Mouse (Mus musculus) liver, embryonic 16.5 days (tissue): ENCODE data around the gene L1cam. TPM values are rescaled to one million over a fixed set of nuclear protein-coding genes. Genes with fewer than 3 reads are reported as not detected.

ENCODE experiments used
- ATAC-seq: fragments of 200-750 bp; cut with Nextera tagmentation; 2 replicates; pipeline ENCODE4 v1.8.0; 2017; ENCODE audit warnings: low read depth, mild to moderate bottlenecking, moderate number of reproducible peaks, moderate library complexity
- H3K27ac ChIP-seq: fragments of 300-500 bp; sonication (generic); 2 replicates; pipeline ENCODE4 v1.5.1; 2014; ENCODE audit warnings: mild to moderate bottlenecking, low read length
- H3K27me3 ChIP-seq: fragments of 300-500 bp; sonication (generic); 2 replicates; pipeline ENCODE4 v1.6.1; 2014; ENCODE audit warnings: low read depth, low read length, mixed read lengths; ENCODE audit not compliant: control insufficient read depth, insufficient read depth
- H3K36me3 ChIP-seq: fragments of 300-500 bp; sonication (generic); 2 replicates; pipeline ENCODE4 v1.6.1; 2014; ENCODE audit warnings: mild to moderate bottlenecking; ENCODE audit not compliant: control insufficient read depth, insufficient read depth
- H3K4me1 ChIP-seq: fragments of 300-500 bp; sonication (generic); 2 replicates; pipeline ENCODE4 v1.6.1; 2014; ENCODE audit warnings: low read depth, low read length, mixed read lengths; ENCODE audit not compliant: control insufficient read depth
- H3K4me2 ChIP-seq: fragments of 300-500 bp; sonication (generic); 2 replicates; pipeline ENCODE4 v1.6.1; 2014; ENCODE audit warnings: low read depth, low read length, mixed read lengths
- H3K4me3 ChIP-seq: fragments of 300-500 bp; sonication (generic); 2 replicates; pipeline ENCODE4 v1.5.1; 2014; ENCODE audit warnings: low read depth, mild to moderate bottlenecking, low read length
- H3K9ac ChIP-seq: fragments of 300-500 bp; sonication (generic); 2 replicates; pipeline ENCODE4 v1.6.1; 2014; ENCODE audit warnings: low read depth, low read length
- H3K9me3 ChIP-seq: fragments of 300-500 bp; sonication (generic); replicated peaks from 2 replicates; pipeline ENCODE4 v1.6.1; 2016; ENCODE audit warnings: low read length; ENCODE audit not compliant: control insufficient read depth
- WGBS: fragments of 180-500 bp; shearing (Covaris S2); extraction: QIAGEN DNeasy Blood & Tissue Kit; methylation state at CpG from one replicate; pipeline ENCODE4 v1.1.7; 2014; ENCODE audit not compliant: insufficient replicate concordance; 5-methylcytosine and 5-hydroxymethylcytosine counted together
- polyA plus RNA-seq: library from polyadenylated mRNA; unstranded; fragments of >200 nt; fragmentation: Nextera tagmentation; extraction: Ambion mirVana; gene quantifications from 2 replicates; pipeline ENCODE4 v1.2.1, GENCODE M21; 2015

L1cam gene
- polyA plus RNA-seq, 1 experiment from 2014 or later = 0.35 TPM

DNA sequence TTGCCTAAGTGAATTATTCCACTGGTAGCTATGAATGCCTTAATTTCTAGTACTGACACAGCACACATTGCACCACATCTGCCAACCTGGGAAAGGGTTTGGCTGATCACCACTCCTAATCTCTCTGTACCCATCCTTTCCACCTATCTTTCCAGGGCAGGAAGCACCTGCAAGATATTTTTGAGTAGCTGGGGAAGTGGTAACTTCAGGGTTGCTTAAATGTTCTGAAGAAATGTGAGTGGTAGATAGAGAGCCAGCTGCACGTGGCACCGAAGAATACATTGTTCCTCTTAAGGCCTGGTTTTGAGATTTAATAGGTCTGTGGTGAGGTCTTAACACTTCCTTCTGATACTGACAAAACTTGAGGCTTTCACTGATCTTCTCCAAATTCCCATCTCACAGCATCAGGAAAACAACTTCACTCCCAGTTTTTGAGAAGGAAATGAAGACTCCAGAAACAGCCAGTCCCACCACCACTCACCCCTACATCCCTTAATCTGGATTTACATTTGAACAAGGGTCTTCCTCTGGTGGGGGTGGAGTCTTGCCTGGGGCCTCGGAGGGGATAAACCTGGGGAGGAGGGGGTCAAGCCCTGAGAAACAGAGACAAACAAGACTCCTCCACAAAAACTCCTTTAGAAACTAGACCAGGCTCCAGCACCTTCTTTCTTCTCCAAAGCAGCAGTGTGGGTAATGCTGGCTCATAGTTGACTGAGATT is 79.2 kb downstream of the L1cam start:
- no peaks in the 10 kb centered on the region for H3K9me3 ChIP-seq
- no peak overlapping the region for H3K27ac ChIP-seq
- 26% methylated on average over 3 of the region's 3 CpGs for WGBS
- no peaks in the 10 kb centered on the region for H3K36me3 ChIP-seq
- ATAC-seq = no peak
- peaks cover 2% of the 10 kb centered on the region; the same call in 1 of the 2 replicates for H3K27me3 ChIP-seq
- H3K4me2 ChIP-seq = no peak overlapping the region
- H3K4me1 ChIP-seq = no peaks in the 10 kb centered on the region
- H3K9ac ChIP-seq = no peak overlapping the region
- H3K4me3 ChIP-seq = no peak overlapping the region

DNA sequence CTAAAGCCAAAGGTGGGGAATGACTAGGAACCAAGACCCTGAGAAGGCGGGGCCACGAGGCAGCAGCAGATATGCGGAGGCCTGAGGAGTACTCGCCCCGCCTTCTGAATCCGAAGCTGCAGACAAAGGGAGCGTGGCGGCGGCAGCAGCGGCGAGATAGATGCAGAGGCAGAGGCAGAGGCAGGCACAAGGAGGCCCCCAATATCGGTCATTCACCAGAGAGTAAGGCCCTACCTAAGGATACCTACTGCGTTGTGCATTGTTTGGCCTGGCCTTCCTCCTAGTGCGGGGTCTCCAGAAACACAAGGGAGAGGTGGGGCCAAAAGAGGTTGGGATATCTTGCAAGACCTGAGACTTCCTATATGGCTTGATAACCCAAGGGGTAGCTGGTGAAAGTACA is 80.8 kb downstream of the L1cam start:
- Histone ChIP-seq H3K4me2 (no peak overlapping the region), H3K27ac (no peak overlapping the region), H3K9ac (no peak overlapping the region), H3K4me3 (no peak overlapping the region), H3K36me3 (no peaks in the 10 kb centered on the region), H3K27me3 (no peaks in the 10 kb centered on the region; the same call in 1 of the 2 replicates), H3K9me3 (no peaks in the 10 kb centered on the region), H3K4me1 (no peaks in the 10 kb centered on the region)
- no peak for ATAC-seq
- 13% methylated on average over 14 of the region's 14 CpGs for WGBS

DNA sequence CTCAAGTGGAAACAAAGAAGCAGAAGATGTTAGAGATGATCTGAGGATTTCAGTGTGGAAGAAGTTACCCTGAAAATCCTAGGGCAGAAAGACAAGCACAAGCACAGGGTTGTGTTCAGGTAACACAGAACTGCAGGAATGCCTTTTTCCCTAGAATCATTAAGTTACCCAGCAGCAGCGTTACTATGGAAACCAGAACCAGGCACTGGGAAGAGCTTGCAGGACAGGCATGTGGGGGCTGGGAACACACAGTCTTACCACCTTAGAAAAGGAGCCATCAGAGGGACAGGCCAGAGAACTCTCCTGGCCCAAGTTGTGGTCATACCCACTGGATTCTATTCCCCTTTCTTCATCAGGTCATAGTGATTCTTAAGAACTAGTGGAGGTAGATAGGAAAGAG is 90.1 kb downstream of the L1cam start:
- no peaks in the 10 kb centered on the region for H3K4me1 ChIP-seq
- H3K27ac ChIP-seq = no peak overlapping the region
- H3K4me3 ChIP-seq = no peak overlapping the region
- no peak overlapping the region for H3K9ac ChIP-seq
- 78% methylated on average over 1 of the region's 1 CpGs for WGBS
- no peaks in the 10 kb centered on the region for H3K36me3 ChIP-seq
- H3K4me2 ChIP-seq = no peak overlapping the region
- ATAC-seq = no peak
- no peaks in the 10 kb centered on the region; the same call in 1 of the 2 replicates for H3K27me3 ChIP-seq
- no peaks in the 10 kb centered on the region for H3K9me3 ChIP-seq

Other genes starting within 250 kb of the L1cam start
- 1.5 and 1.6 TPM in 2 replicates for gene Pnck, start 236.0 kb downstream of the L1cam start, polyA plus RNA-seq
- 0.12 and 0.50 TPM in 2 replicates for gene Slc6a8, start 223.0 kb downstream of the L1cam start, polyA plus RNA-seq
- 129 and 137 TPM in 2 replicates for gene Bcap31, start 179.9 kb downstream of the L1cam start, polyA plus RNA-seq
- gene Abcd1, start 179.5 kb downstream of the L1cam start, polyA plus RNA-seq = 8.0 and 8.1 TPM in 2 replicates
- gene Plxnb3, start 139.0 kb downstream of the L1cam start, polyA plus RNA-seq = 0.23 and 0.47 TPM in 2 replicates
- 1.1 and 2.9 TPM in 2 replicates for gene Srpk3, start 121.7 kb downstream of the L1cam start, polyA plus RNA-seq
- 111 and 112 TPM in 2 replicates for gene Idh3g, start 109.2 kb downstream of the L1cam start, polyA plus RNA-seq
- gene Ssr4, start 109.1 kb downstream of the L1cam start, polyA plus RNA-seq = 158 and 167 TPM in 2 replicates
- gene Pdzd4, start 71.1 kb downstream of the L1cam start, polyA plus RNA-seq = 0.02 and 0.08 TPM in 2 replicates
- gene Avpr2, start 4.0 kb downstream of the L1cam start, polyA plus RNA-seq = 0.08 and 0.25 TPM in 2 replicates
- gene Arhgap4, start 25.8 kb upstream of the L1cam start, polyA plus RNA-seq = 6.6 and 7.7 TPM in 2 replicates
- gene Naa10, start 25.8 kb upstream of the L1cam start, polyA plus RNA-seq = 69.0 and 70.6 TPM in 2 replicates
- gene Renbp, start 34.7 kb upstream of the L1cam start, polyA plus RNA-seq = 21.3 and 24.6 TPM in 2 replicates
- gene Hcfc1, start 70.3 kb upstream of the L1cam start, polyA plus RNA-seq = 28.0 and 31.1 TPM in 2 replicates
- 19.9 and 25.7 TPM in 2 replicates for gene Irak1, start 127.8 kb upstream of the L1cam start, polyA plus RNA-seq
- not detected in 2 replicates for gene Opn1mw, start 231.4 kb upstream of the L1cam start, polyA plus RNA-seq
- 5.5 and 5.7 TPM in 2 replicates for gene Mecp2, start 239.3 kb upstream of the L1cam start, polyA plus RNA-seq